Mouse (Mus musculus) naive thymus-derived CD4-positive, alpha-beta T cell, adult 5 months (primary cell): ENCODE results near the gene H2-DMa. TPM values are rescaled to one million over a fixed set of nuclear protein-coding genes. Genes with fewer than 3 reads are reported as not detected.

Experiments
- polyA plus RNA-seq: library from polyadenylated mRNA; unstranded; fragments of 100-300 nt; shearing (Covaris generic); gene quantifications from one replicate; pipeline ENCODE4 v1.2.1, GENCODE M21; 2017

Gene H2-DMa
- 32.5 TPM for polyA plus RNA-seq

GRCm38 (mm10) chr17:34119249-34120179 is at the start of gene H2-DMa:
H2-DMa (plus strand) TSS chr17:34119541.

GRCm38 (mm10) chr17:34092197-34092875 is 27.0 kb upstream of the H2-DMa start, which contains the start of gene H2-Oa:
H2-Oa (plus strand) TSS chr17:34092340.

GRCm38 (mm10) chr17:34122188-34122984 is 3.0 kb downstream of the H2-DMa start, which contains the start of gene Brd2:
Brd2 (minus strand) TSS chr17:34122634.

DNA sequence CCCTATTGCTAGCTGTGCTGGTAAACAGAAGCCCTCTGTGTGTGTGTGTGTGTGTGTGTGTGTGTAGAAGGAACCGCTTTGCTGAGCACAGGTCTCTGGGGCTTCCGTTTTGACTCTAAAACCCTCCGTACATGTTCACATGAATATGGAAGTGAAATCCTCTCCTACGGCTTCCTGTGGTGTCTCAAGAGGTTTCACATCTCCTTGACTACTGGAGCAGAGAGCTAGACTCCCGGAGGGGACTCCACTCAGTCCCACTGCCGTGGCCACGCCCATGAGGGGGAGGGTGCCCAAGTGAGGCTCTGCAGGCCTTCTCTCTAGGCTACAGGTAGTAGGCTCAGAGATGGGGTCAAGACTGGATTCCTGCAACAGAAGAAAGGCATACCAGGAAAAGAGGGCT is 23.7 kb downstream of the H2-DMa start, which contains the start of gene H2-DMb2:
TSS of gene H2-DMb2 (plus strand) at position 275 of the 400 bp plus-strand sequence.

GRCm38 (mm10) chr17:34152923-34153322 is 33.6 kb downstream of the H2-DMa start, which contains the start of gene H2-DMb1:
H2-DMb1 (plus strand) TSS chr17:34153072.

GRCm38 (mm10) chr17:34187261-34187916 is 68.0 kb downstream of the H2-DMa start, which contains the start of the genes Tap1 and Psmb9:
Tap1 (plus strand) TSS chr17:34187553.
Psmb9 (minus strand) TSS chr17:34187764.

Other genes starting within 250 kb of the H2-DMa start
- not detected for gene Gm7029, start 245.7 kb upstream of the H2-DMa start, polyA plus RNA-seq
- 1.0 TPM for gene Kifc1, start 228.9 kb upstream of the H2-DMa start, polyA plus RNA-seq
- gene Platr17, start 214.4 kb upstream of the H2-DMa start, polyA plus RNA-seq, result 3.7 TPM
- 105 TPM for gene Daxx, start 210.1 kb upstream of the H2-DMa start, polyA plus RNA-seq
- gene Tapbp, start 203.6 kb upstream of the H2-DMa start, polyA plus RNA-seq, result 322 TPM
- 17.5 TPM for gene Zbtb22, start 203.6 kb upstream of the H2-DMa start, polyA plus RNA-seq
- gene Rgl2, start 190.0 kb upstream of the H2-DMa start, polyA plus RNA-seq, result 145 TPM
- gene Pfdn6, start 179.2 kb upstream of the H2-DMa start, polyA plus RNA-seq, result 100 TPM
- 60.9 TPM for gene Wdr46, start 178.9 kb upstream of the H2-DMa start, polyA plus RNA-seq
- gene B3galt4, start 168.1 kb upstream of the H2-DMa start, polyA plus RNA-seq, result 27.2 TPM
- 53.7 TPM for gene Vps52, start 163.7 kb upstream of the H2-DMa start, polyA plus RNA-seq
- gene Rps18, start 163.5 kb upstream of the H2-DMa start, polyA plus RNA-seq, result 3,154 TPM
- gene H2-K1, start 119.2 kb upstream of the H2-DMa start, polyA plus RNA-seq, result 11,864 TPM
- 36.4 TPM for gene Ring1, start 94.9 kb upstream of the H2-DMa start, polyA plus RNA-seq
- 306 TPM for gene H2-Ke6, start 91.5 kb upstream of the H2-DMa start, polyA plus RNA-seq
- gene Slc39a7, start 87.9 kb upstream of the H2-DMa start, polyA plus RNA-seq, result 136 TPM
- 128 TPM for gene Rxrb, start 87.7 kb upstream of the H2-DMa start, polyA plus RNA-seq
- 4.4 TPM for gene Col11a2, start 80.1 kb upstream of the H2-DMa start, polyA plus RNA-seq
- 5.4 TPM for gene H2-Oa, start 27.2 kb upstream of the H2-DMa start, polyA plus RNA-seq
- gene Brd2, start 3.1 kb downstream of the H2-DMa start, polyA plus RNA-seq, result 299 TPM
- 0.63 TPM for gene H2-DMb2, start 23.8 kb downstream of the H2-DMa start, polyA plus RNA-seq
- 0.27 TPM for gene H2-DMb1, start 33.5 kb downstream of the H2-DMa start, polyA plus RNA-seq
- gene Tap1, start 68.0 kb downstream of the H2-DMa start, polyA plus RNA-seq, result 226 TPM
- gene Psmb9, start 68.2 kb downstream of the H2-DMa start, polyA plus RNA-seq, result 228 TPM
- gene Psmb8, start 78.2 kb downstream of the H2-DMa start, polyA plus RNA-seq, result 425 TPM
- 231 TPM for gene Tap2, start 84.0 kb downstream of the H2-DMa start, polyA plus RNA-seq
- 102 TPM for gene H2-Ob, start 119.4 kb downstream of the H2-DMa start, polyA plus RNA-seq
- 0.95 TPM for gene H2-Ab1, start 138.1 kb downstream of the H2-DMa start, polyA plus RNA-seq
- gene H2-Aa, start 168.3 kb downstream of the H2-DMa start, polyA plus RNA-seq, result 0.58 TPM
- gene H2-Eb1, start 186.3 kb downstream of the H2-DMa start, polyA plus RNA-seq, result 0.21 TPM
- gene H2-Eb2, start 206.1 kb downstream of the H2-DMa start, polyA plus RNA-seq, result not detected
- gene Btnl2, start 235.3 kb downstream of the H2-DMa start, polyA plus RNA-seq, result 0.85 TPM